Mouse (Mus musculus) Patski (cell line): ENCODE data around the gene Gm2888. TPM values are rescaled to one million over a fixed set of nuclear protein-coding genes. Genes with fewer than 3 reads are reported as not detected.
A peak's percentile ranks its signal among the peaks of the same experiment; 100 is the strongest.
"Not testable (repeated sequence)": the region's sequence is repeated elsewhere in the genome, so short reads cannot be mapped to it uniquely, and the experiment has no call there.

ENCODE experiments used
- ATAC-seq: fragments of 100-300 bp; one replicate; pipeline ENCODE4 v1.8.0; 2021
- CTCF ChIA-PET: fragments of 350-600 bp; sonication (Branson Sonifier 250); formaldehyde crosslinking; loops from one replicate; lab custom pipeline; 2022; ENCODE audit warnings: inconsistent platforms; lab: Charles Lee
- POLR2A ChIA-PET: fragments of 350-600 bp; sonication (Branson Sonifier 250); formaldehyde crosslinking; loops from one replicate; lab custom pipeline; 2022; ENCODE audit warnings: antibody characterized with exemption, inconsistent platforms; lab: Charles Lee
- DNase-seq: peaks from one replicate; pipeline ENCODE4 v3.0.0-alpha.2; 2011; ENCODE audit warnings: low read depth, low spot score
- H3K27me3 ChIP-seq: fragments of 371-371 bp; one replicate; pipeline ENCODE4 v1.5.1; 2021
- CTCF ChIP-seq: fragments of 100-300 bp; IDR thresholded peaks from one replicate; pipeline ENCODE4 v1.5.1; 2021
- in situ Hi-C: fragments of 300-500 bp; cut with MboI; formaldehyde crosslinking; loops from 3 replicates; pipeline ENCODE4 v1.11.1; 2018; ENCODE audit warnings: low pct_unique_long_range_greater_than_20kb, mixed read lengths
- polyA plus RNA-seq: library from polyadenylated mRNA; unstranded; gene quantifications from one replicate; pipeline ENCODE4 v1.2.3, GENCODE M21; 2021

Gm2888 gene
- not detected for polyA plus RNA-seq

DNA sequence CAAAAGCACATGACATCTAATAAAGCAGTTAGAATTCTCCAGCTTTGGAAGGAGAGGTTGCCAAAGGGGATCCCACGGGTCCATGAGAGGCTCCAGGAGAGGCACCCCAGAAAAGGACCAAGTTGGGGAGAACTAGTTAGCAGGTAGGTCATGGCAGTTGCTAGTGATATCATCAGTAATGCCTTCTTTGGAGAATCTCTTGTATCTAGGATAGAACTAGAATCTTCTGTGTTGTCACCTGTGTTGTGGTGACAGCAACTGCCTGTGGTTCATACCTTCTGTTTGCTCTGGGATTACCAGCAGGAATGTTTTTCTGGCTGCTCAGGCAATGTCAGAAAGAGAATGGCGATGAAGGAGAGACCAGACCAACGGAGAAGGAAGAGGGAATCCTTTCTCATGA lies at the start of gene Gm2888:
TSS of gene Gm2888 (plus strand) at position 301 of the 400 bp plus-strand sequence.
- in situ Hi-C loops, CTCF ChIA-PET, DNase-seq, POLR2A ChIA-PET, ATAC-seq, H3K27me3 ChIP-seq: not testable (repeated sequence)

DNA sequence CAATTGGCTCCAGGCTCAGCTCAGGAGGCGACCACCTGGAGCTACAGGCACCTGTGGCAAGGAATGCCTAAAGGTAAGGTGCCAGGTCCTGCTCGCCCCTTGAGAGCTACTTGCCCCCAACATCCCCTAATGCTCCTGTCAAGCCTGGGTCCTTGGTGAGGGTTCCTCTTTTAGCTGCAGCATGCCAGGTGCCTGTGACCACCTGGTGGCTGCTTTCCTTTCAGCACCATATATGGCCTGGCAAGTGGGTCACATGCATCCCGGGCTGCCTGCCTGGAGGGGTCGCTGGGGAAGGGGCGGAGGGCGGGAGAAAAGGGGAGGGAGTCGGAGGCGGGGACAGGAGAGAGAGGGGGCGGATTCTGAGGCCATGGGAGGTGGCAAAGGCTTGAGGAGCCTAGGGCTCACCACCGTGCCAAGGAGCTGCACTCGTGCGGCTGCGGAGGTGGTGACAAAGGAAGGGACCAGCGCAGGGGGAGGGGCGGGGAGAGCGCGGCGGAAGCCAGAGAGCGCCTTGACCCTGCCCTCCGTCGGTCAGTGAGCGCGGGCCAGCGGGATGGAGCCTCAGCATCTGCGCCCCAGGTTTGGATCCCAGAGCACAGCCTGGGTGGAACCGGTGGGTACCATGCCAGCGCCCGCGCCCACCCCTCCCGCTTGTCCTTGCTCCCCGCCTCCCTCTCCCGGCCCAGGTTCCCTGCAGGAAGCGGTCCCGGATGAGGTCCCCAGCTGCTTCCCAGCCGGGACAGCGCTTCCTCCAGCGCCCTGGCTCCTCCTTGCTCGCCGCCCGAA lies 19.1 kb downstream of the Gm2888 start, which contains the start of gene Gm2897:
TSS of gene Gm2897 (plus strand) at position 559 of the 786 bp plus-strand sequence.
- DNase-seq, H3K27me3 ChIP-seq, CTCF ChIA-PET, in situ Hi-C loops, POLR2A ChIA-PET, ATAC-seq: not testable (repeated sequence)

DNA sequence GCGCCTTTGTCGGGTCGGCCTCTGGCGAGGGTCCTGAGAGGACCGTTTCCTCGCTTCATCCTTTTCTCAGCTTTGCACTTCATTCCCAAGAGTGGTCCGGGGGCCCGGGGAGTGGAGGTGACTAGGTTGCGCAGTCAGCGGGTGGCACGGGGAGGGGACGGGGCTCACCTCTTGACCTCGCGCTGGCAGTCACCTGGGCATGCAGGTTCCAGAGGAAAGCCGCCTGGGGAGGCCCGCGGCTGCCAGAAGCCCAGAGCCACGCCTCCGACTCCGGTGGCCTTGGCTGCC lies 19.7 kb downstream of the Gm2888 start:
- POLR2A ChIA-PET, H3K27me3 ChIP-seq, in situ Hi-C loops, ATAC-seq, DNase-seq, CTCF ChIA-PET: not testable (repeated sequence)

DNA sequence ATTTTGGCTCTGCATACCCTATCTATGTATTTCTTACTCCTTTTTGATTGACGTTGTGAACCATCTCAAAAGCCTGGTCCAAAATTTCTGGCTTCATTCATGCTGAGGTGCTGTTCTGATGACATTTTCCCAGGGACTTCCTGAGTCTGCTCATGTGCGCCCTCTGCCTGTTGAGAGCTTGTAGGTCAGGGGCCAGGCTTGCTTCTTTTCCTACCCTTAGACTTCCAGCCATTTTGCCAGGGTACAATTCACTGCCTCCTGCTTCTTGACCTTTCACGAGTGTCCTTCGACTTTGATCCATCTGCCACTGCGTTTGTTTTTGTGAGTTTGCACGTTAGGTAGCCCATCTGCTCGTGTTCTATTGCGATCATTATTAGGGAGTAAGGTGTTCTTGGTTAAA lies 20.3 kb downstream of the Gm2888 start:
- ATAC-seq, DNase-seq, in situ Hi-C loops, H3K27me3 ChIP-seq, POLR2A ChIA-PET, CTCF ChIA-PET: not testable (repeated sequence)
- peak; percentile 47 for TF ChIP-seq CTCF

Other genes starting within 250 kb of the Gm2888 start
- not detected for gene Gm2897, start 19.3 kb downstream of the Gm2888 start, polyA plus RNA-seq
- gene Gm10340, start 104.0 kb downstream of the Gm2888 start, polyA plus RNA-seq = not detected
- gene Gm5795, start 158.3 kb downstream of the Gm2888 start, polyA plus RNA-seq = not detected
- not detected for gene D830030K20Rik, start 178.5 kb downstream of the Gm2888 start, polyA plus RNA-seq